Comparison of ENCODE assay signal across 9 mouse cellular contexts in the genomic region with DNA sequence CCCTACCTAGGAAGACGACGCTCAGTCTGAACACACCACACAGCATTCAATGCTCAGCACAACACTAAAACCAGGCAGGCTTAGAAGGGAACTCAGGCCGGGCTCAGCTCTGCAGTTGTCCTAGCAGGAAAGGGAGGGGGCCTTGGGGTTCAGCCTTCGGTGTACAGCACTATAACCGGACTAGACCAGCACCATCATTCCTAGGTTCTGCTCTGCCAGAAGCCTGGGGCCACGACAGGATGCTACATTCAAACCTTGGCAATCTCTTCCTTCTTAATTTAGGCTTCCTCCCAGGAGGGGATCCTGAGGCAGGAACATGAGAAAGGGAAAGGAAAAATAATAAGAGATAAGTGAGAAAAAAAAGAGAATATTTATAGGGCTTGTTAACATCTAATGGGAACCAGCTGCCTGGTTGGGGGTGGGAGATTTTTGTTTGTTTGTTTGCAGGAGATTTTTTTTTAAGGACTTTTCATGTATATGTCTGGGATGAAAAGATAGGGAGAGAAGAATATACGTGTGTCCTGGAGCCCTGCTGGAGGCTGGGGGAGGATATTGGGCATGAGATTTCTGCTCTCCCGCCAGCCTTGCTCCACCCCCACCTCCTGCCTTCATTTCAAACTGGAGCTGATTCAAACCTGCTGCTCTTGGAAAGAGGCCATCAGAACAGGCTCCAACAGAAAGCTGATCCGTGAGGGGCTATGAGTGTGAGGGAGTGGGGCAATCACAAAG.
DNase-seq lines count a peak whose midpoint lies in the region; ATAC-seq and TF ChIP-seq lines count a peak whose summit lies in the region.
"Had no signal": no experiment of that assay in that cellular context is flagged by ENCODE, and none has a peak within 500 bp of the region (broad histone marks: within the 10 kb centered on the region; RNA-seq: fewer than 3 reads in every experiment).

No protein-coding gene starts in this region.

- H3K36me3 ChIP-seq in liver, embryonic 13.5 days, result no peaks in the 10 kb centered on the region
- no peaks in the 10 kb centered on the region for H3K36me3 ChIP-seq in liver, embryonic 11.5 days (ENCODE audit: control insufficient read depth, insufficient read depth, low read length)
- H3K36me3 ChIP-seq in forebrain, embryonic 12.5 days (replicated peaks), result no peaks in the 10 kb centered on the region
- H3K36me3 ChIP-seq in heart, embryonic 15.5 days, result no peaks in the 10 kb centered on the region
- no peaks in the 10 kb centered on the region for H3K36me3 ChIP-seq in kidney, embryonic 16.5 days (ENCODE audit: insufficient read depth, low read length)
- no peaks in the 10 kb centered on the region for H3K36me3 ChIP-seq in lung, embryonic 14.5 days (ENCODE audit: insufficient read depth)

- DNase-seq in liver, embryonic 13.5 days, result no peak
- DNase-seq in liver, embryonic 11.5 days (ENCODE audit: low spot score), result no peak
- peak; percentile 93 for DNase-seq in lung, embryonic 14.5 days
- peak; percentile 41 for DNase-seq in ovary, postnatal 36 days (ENCODE audit: low spot score)
- DNase-seq in MN1 (ENCODE audit: low spot score), result no peak

- no peaks in the 10 kb centered on the region for H3K4me1 ChIP-seq in liver, embryonic 13.5 days (replicated peaks)
- H3K4me1 ChIP-seq in liver, embryonic 11.5 days (replicated peaks; ENCODE audit: control insufficient read depth, insufficient read depth, low read length), result no peaks in the 10 kb centered on the region; the same call in 1 of the 2 replicates
- H3K4me1 ChIP-seq in forebrain, embryonic 12.5 days, result peaks cover 22% of the 10 kb centered on the region
- peaks cover 26% of the 10 kb centered on the region for H3K4me1 ChIP-seq in heart, embryonic 15.5 days (replicated peaks)
- peaks cover 50% of the 10 kb centered on the region for H3K4me1 ChIP-seq in kidney, embryonic 16.5 days (ENCODE audit: insufficient read depth, low read length)
- H3K4me1 ChIP-seq in lung, embryonic 14.5 days (ENCODE audit: insufficient read depth), result peaks cover 34% of the 10 kb centered on the region

- 40% methylated on average over 9 of the region's 9 CpGs for WGBS in liver, embryonic 13.5 days (ENCODE audit: insufficient replicate concordance)
- 47% methylated on average over 9 of the region's 9 CpGs for WGBS in liver, embryonic 11.5 days
- 32% methylated on average over 9 of the region's 9 CpGs for WGBS in forebrain, embryonic 12.5 days
- WGBS in heart, embryonic 15.5 days, result 31% methylated on average over 9 of the region's 9 CpGs
- 11% methylated on average over 9 of the region's 9 CpGs for WGBS in kidney, embryonic 16.5 days
- 17% methylated on average over 9 of the region's 9 CpGs for WGBS in lung, embryonic 14.5 days

- 0 out of 2 replicates have a peak, but pooled peaks have one; percentile 2 for TF ChIP-seq CTCF in lung, embryonic 14.5 days (IDR thresholded peaks at IDR 0.05; ENCODE audit: low read depth)

- H3K27ac ChIP-seq in liver, embryonic 13.5 days, result 0 out of 2 replicates have a peak overlapping the region, but pooled peaks have one; percentile 3
- no peak overlapping the region for H3K27ac ChIP-seq in liver, embryonic 11.5 days (ENCODE audit: low read depth, low read length)
- H3K27ac ChIP-seq in forebrain, embryonic 12.5 days, result peak overlapping the region; percentile 87
- peak overlapping the region; percentile 80 for H3K27ac ChIP-seq in heart, embryonic 15.5 days
- H3K27ac ChIP-seq in kidney, embryonic 16.5 days (ENCODE audit: low read length), result peak overlapping the region; percentile 94
- peak overlapping the region; percentile 97 for H3K27ac ChIP-seq in lung, embryonic 14.5 days (ENCODE audit: low read depth)

- no peak overlapping the region for H3K9ac ChIP-seq in liver, embryonic 13.5 days
- H3K9ac ChIP-seq in liver, embryonic 11.5 days (ENCODE audit: low read depth, low read length), result no peak overlapping the region
- no peak overlapping the region for H3K9ac ChIP-seq in forebrain, embryonic 12.5 days
- H3K9ac ChIP-seq in heart, embryonic 15.5 days, result no peak overlapping the region
- peak overlapping the region; percentile 42; the same call in 1 of the 2 replicates for H3K9ac ChIP-seq in kidney, embryonic 16.5 days (replicated peaks; ENCODE audit: low read length)
- peak overlapping the region; percentile 26; the same call in 1 of the 2 replicates for H3K9ac ChIP-seq in lung, embryonic 14.5 days

- ATAC-seq in liver, embryonic 13.5 days (ENCODE audit: low read depth), result no peak
- ATAC-seq in liver, embryonic 11.5 days (replicated peaks; ENCODE audit: low FRiP score), result no peak
- peak; percentile 85; the same call in 1 of the 2 replicates for ATAC-seq in forebrain, embryonic 12.5 days (ENCODE audit: low FRiP score)
- peak; percentile 84 for ATAC-seq in heart, embryonic 15.5 days (replicated peaks; ENCODE audit: insufficient number of reproducible peaks, insufficient read depth, low FRiP score, low read depth)
- peak; percentile 67 for ATAC-seq in kidney, embryonic 16.5 days (ENCODE audit: low FRiP score, low TSS enrichment)
- peak; percentile 82 for ATAC-seq in lung, embryonic 14.5 days (ENCODE audit: insufficient read depth)

- H3K27me3 ChIP-seq in liver, embryonic 13.5 days, result no peaks in the 10 kb centered on the region
- H3K27me3 ChIP-seq in liver, embryonic 11.5 days (replicated peaks; ENCODE audit: control insufficient read depth, insufficient read depth, low read length), result no peaks in the 10 kb centered on the region
- 0 out of 2 replicates have a peak, but pooled peaks cover 6% of the 10 kb centered on the region for H3K27me3 ChIP-seq in forebrain, embryonic 12.5 days
- H3K27me3 ChIP-seq in heart, embryonic 15.5 days, result no peaks in the 10 kb centered on the region
- H3K27me3 ChIP-seq in kidney, embryonic 16.5 days (ENCODE audit: insufficient read depth, low read length), result no peaks in the 10 kb centered on the region
- no peaks in the 10 kb centered on the region for H3K27me3 ChIP-seq in lung, embryonic 14.5 days (ENCODE audit: insufficient read depth, low read length)

- no peak overlapping the region for H3K4me3 ChIP-seq in liver, embryonic 13.5 days (replicated peaks)
- H3K4me3 ChIP-seq in liver, embryonic 11.5 days (ENCODE audit: low read depth, low read length), result no peak overlapping the region
- H3K4me3 ChIP-seq in forebrain, embryonic 12.5 days (replicated peaks), result no peak overlapping the region
- no peak overlapping the region for H3K4me3 ChIP-seq in heart, embryonic 15.5 days
- no peak overlapping the region for H3K4me3 ChIP-seq in kidney, embryonic 16.5 days (ENCODE audit: low read length)
- H3K4me3 ChIP-seq in lung, embryonic 14.5 days (ENCODE audit: low read depth, low read length), result no peak overlapping the region
- H3K4me3 ChIP-seq: erythroblast, embryonic 14.5 days had no signal

- H3K4me2 ChIP-seq in liver, embryonic 13.5 days, result no peak overlapping the region
- no peak overlapping the region for H3K4me2 ChIP-seq in liver, embryonic 11.5 days
- 0 out of 2 replicates have a peak overlapping the region, but pooled peaks have one; percentile 0 for H3K4me2 ChIP-seq in forebrain, embryonic 12.5 days
- H3K4me2 ChIP-seq in heart, embryonic 15.5 days, result peak overlapping the region; percentile 31
- H3K4me2 ChIP-seq in kidney, embryonic 16.5 days (replicated peaks; ENCODE audit: low read depth, low read length), result peak overlapping the region; percentile 34
- peak overlapping the region; percentile 31 for H3K4me2 ChIP-seq in lung, embryonic 14.5 days

- H3K9me3 ChIP-seq in liver, embryonic 13.5 days (replicated peaks), result no peaks in the 10 kb centered on the region
- H3K9me3 ChIP-seq in liver, embryonic 11.5 days (ENCODE audit: control insufficient read depth, low read length), result no peaks in the 10 kb centered on the region
- no peaks in the 10 kb centered on the region for H3K9me3 ChIP-seq in forebrain, embryonic 12.5 days
- H3K9me3 ChIP-seq in heart, embryonic 15.5 days (replicated peaks), result no peaks in the 10 kb centered on the region
- H3K9me3 ChIP-seq in kidney, embryonic 16.5 days (ENCODE audit: low read length), result no peaks in the 10 kb centered on the region
- H3K9me3 ChIP-seq in lung, embryonic 14.5 days (ENCODE audit: low read depth, low read length), result no peaks in the 10 kb centered on the region

Comparison
In these comparisons a context has a peak if more than half of its experiments do, and no peak if none do; other contexts are left out.
1. ATAC-seq: peak in forebrain, embryonic 12.5 days (single experiment), heart, embryonic 15.5 days (single experiment), kidney, embryonic 16.5 days (single experiment) and lung, embryonic 14.5 days (single experiment); none in liver, embryonic 13.5 days (single experiment) and liver, embryonic 11.5 days (single experiment).
2. DNase-seq: peak in lung, embryonic 14.5 days (single experiment) and ovary, postnatal 36 days (single experiment); none in liver, embryonic 13.5 days (single experiment), liver, embryonic 11.5 days (single experiment) and MN1 (single experiment).
3. H3K4me2 ChIP-seq: peak in forebrain, embryonic 12.5 days (single experiment), heart, embryonic 15.5 days (single experiment), kidney, embryonic 16.5 days (single experiment) and lung, embryonic 14.5 days (single experiment); none in liver, embryonic 13.5 days (single experiment) and liver, embryonic 11.5 days (single experiment).
4. H3K9ac ChIP-seq: peak in kidney, embryonic 16.5 days (single experiment) and lung, embryonic 14.5 days (single experiment); none in liver, embryonic 13.5 days (single experiment), liver, embryonic 11.5 days (single experiment), forebrain, embryonic 12.5 days (single experiment) and heart, embryonic 15.5 days (single experiment).